Mouse (Mus musculus) effector memory CD4-positive, alpha-beta T cell, adult 5 months (primary cell): Measurements from ENCODE around the gene Ccl3. TPM values are rescaled to one million over a fixed set of nuclear protein-coding genes. Genes with fewer than 3 reads are reported as not detected.

Experiments used
- polyA plus RNA-seq: library from polyadenylated mRNA; unstranded; fragments of 100-300 nt; shearing (Covaris generic); gene quantifications from one replicate; pipeline ENCODE4 v1.2.1, GENCODE M21; 2017

Gene Ccl3
- 25.2 TPM for polyA plus RNA-seq

GRCm38 (mm10) chr11:83649305-83649841 lies at the start of gene Ccl3:
Gene Ccl3, minus strand, starts transcription at chr11:83649355.

GRCm38 (mm10) chr11:83662204-83662603 lies 13.0 kb upstream of the Ccl3 start, which contains the start of gene Ccl4:
Gene Ccl4, plus strand, starts transcription at chr11:83662584.

GRCm38 (mm10) chr11:83645521-83645920 lies 3.6 kb downstream of the Ccl3 start, which contains the start of gene Rpl9-ps1:
Gene Rpl9-ps1, minus strand, starts transcription at chr11:83645621.

Other genes starting within 250 kb of the Ccl3 start
- not detected for gene Rasl10b, start 240.2 kb downstream of the Ccl3 start, polyA plus RNA-seq
- gene Gas2l2, start 219.9 kb downstream of the Ccl3 start, polyA plus RNA-seq: not detected
- 1.1 TPM for gene 1700020L24Rik, start 211.7 kb downstream of the Ccl3 start, polyA plus RNA-seq
- not detected for gene Mmp28, start 186.3 kb downstream of the Ccl3 start, polyA plus RNA-seq
- 24.6 TPM for gene Taf15, start 176.3 kb downstream of the Ccl3 start, polyA plus RNA-seq
- 1.2 TPM for gene Heatr9, start 127.2 kb downstream of the Ccl3 start, polyA plus RNA-seq
- gene Ccl5, start 118.8 kb downstream of the Ccl3 start, polyA plus RNA-seq: 1,423 TPM
- gene Ccl9, start 70.7 kb downstream of the Ccl3 start, polyA plus RNA-seq: 0.34 TPM
- 0.50 TPM for gene Ccl6, start 56.3 kb downstream of the Ccl3 start, polyA plus RNA-seq
- not detected for gene Rpl9-ps1, start 3.7 kb downstream of the Ccl3 start, polyA plus RNA-seq
- 91.7 TPM for gene Ccl4, start 13.2 kb upstream of the Ccl3 start, polyA plus RNA-seq
- not detected for gene Wfdc17, start 54.6 kb upstream of the Ccl3 start, polyA plus RNA-seq
- not detected for gene Wfdc18, start 59.7 kb upstream of the Ccl3 start, polyA plus RNA-seq
- not detected for gene Wfdc21, start 97.6 kb upstream of the Ccl3 start, polyA plus RNA-seq
- gene Heatr6, start 104.3 kb upstream of the Ccl3 start, polyA plus RNA-seq: 27.3 TPM
- gene Hnf1b, start 200.7 kb upstream of the Ccl3 start, polyA plus RNA-seq: 0.15 TPM